Mouse (Mus musculus): ENCODE data around the gene Whrn. TPM values are rescaled to one million over a fixed set of nuclear protein-coding genes. Genes with fewer than 3 reads are reported as not detected.
A peak's percentile ranks its signal among the peaks of the same experiment; 100 is the strongest.

Whrn gene
- polyA plus RNA-seq, 1 experiment from 2014 or later, result 3.1 TPM

DNA sequence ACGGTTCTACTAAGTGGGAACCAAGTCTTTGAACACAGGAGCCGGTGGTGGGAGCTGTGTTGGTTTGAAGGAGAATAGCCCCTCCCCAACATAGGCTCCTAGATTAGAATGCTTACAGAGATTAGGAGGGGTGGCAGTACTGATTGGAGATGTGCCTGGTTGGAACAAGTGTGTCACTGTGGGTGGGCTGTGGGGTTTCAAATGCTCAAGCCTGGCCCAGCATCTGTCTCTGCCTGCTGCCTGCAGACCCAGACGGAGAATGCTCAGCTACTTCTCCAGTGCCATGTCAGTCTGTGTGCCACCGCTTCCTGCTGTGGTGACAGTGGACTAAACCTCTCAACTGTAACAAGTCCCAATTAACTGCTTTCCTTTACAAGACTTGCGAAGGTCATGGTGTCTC, 45.2 kb downstream of the Whrn start:
- no peak overlapping the region for H3K4me2 ChIP-seq (ENCODE audit: low read length)
- H3K27me3 ChIP-seq (replicated peaks; ENCODE audit: control insufficient read depth, insufficient read depth, low read length), result no peaks in the 10 kb centered on the region
- H3K36me3 ChIP-seq (ENCODE audit: control insufficient read depth, insufficient read depth, low read length), result no peaks in the 10 kb centered on the region
- no peak overlapping the region for H3K27ac ChIP-seq (ENCODE audit: low read depth)
- no peak for ATAC-seq (replicated peaks; ENCODE audit: low FRiP score, low TSS enrichment, low read depth)
- DNase-seq (ENCODE audit: low spot score), result no peak
- H3K4me1 ChIP-seq (replicated peaks; ENCODE audit: control insufficient read depth, insufficient read depth, low read length), result no peaks in the 10 kb centered on the region
- H3K9me3 ChIP-seq (ENCODE audit: control insufficient read depth, low read length), result peaks cover 7% of the 10 kb centered on the region; the same call in 1 of the 2 replicates
- 77% methylated on average over 5 of the region's 5 CpGs for WGBS
- no peak overlapping the region for H3K9ac ChIP-seq (ENCODE audit: low read length)
- H3K4me3 ChIP-seq (ENCODE audit: low read depth, low read length), result no peak overlapping the region

DNA sequence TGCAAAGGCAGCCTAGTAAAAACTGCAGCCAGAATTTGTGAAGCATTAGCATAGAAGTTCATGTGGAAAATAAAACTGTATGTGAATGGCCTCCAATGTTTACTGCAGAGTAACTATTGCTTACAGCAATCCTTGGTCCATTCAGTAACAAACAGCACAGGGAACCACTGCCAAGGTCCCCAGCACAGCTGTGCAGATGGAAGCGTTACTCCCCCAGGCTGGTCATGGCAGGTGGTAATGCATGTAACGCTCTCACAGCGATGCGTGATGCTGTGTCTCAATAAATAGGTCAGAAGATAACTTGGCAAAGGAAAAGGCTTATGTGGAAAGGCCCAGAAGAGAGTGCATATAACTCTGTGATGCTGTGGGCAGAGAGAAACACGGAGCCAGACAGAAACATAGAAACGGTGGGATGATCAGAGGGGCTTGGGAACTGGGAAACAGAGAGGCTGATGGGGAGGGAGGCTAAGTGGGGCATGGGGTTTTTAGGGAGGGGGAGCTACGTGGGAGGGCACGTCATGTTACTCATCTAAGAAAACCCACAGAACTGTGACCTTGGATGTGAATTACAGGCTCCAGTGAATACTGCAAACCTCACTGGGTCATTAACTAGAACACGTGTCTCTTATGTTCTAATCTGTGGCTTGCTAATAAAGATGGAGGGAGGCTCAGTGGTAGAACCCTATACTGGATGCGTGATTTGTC, 51.3 kb downstream of the Whrn start:
- 82% methylated on average over 10 of the region's 10 CpGs for WGBS
- Histone ChIP-seq H3K9me3 (ENCODE audit: control insufficient read depth, low read length) (peaks cover 8% of the 10 kb centered on the region; the same call in 1 of the 2 replicates), H3K27me3 (replicated peaks; ENCODE audit: control insufficient read depth, insufficient read depth, low read length) (no peaks in the 10 kb centered on the region), H3K27ac (ENCODE audit: low read depth) (no peak overlapping the region), H3K9ac (ENCODE audit: low read length) (no peak overlapping the region), H3K4me1 (replicated peaks; ENCODE audit: control insufficient read depth, insufficient read depth, low read length) (no peaks in the 10 kb centered on the region), H3K4me3 (ENCODE audit: low read depth, low read length) (no peak overlapping the region), H3K36me3 (ENCODE audit: control insufficient read depth, insufficient read depth, low read length) (no peaks in the 10 kb centered on the region), H3K4me2 (ENCODE audit: low read length) (no peak overlapping the region)
- ATAC-seq (replicated peaks; ENCODE audit: low FRiP score, low TSS enrichment, low read depth) (no peak), DNase-seq (ENCODE audit: low spot score) (no peak)

DNA sequence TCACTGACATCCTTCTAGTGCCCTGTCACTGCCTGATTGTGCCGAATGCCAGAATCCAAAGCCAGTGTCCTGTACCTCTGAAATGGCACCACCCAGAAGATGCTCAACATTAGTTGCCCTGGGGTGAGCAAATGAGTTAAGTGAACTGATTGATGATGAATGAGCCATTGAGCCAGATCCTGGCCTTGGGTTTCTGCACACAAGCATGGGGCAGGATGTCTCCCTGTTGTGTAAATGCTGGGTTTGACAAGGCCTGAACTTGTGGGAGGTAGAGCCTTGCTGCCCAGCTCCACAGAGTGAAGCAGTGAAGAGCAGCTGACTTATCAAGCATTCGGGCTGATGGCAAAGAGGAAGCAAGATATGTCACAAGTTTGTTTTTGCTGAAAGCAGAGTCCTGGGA, 52.7 kb downstream of the Whrn start:
- H3K27me3 ChIP-seq (replicated peaks; ENCODE audit: control insufficient read depth, insufficient read depth, low read length), result no peaks in the 10 kb centered on the region
- no peak overlapping the region for H3K9ac ChIP-seq (ENCODE audit: low read length)
- 87% methylated on average over 2 of the region's 2 CpGs for WGBS
- no peak overlapping the region for H3K4me3 ChIP-seq (ENCODE audit: low read depth, low read length)
- no peak overlapping the region for H3K27ac ChIP-seq (ENCODE audit: low read depth)
- ATAC-seq (replicated peaks; ENCODE audit: low FRiP score, low TSS enrichment, low read depth) (no peak), DNase-seq (ENCODE audit: low spot score) (no peak)
- no peak overlapping the region for H3K4me2 ChIP-seq (ENCODE audit: low read length)
- H3K36me3 ChIP-seq (ENCODE audit: control insufficient read depth, insufficient read depth, low read length), result no peaks in the 10 kb centered on the region
- no peaks in the 10 kb centered on the region for H3K4me1 ChIP-seq (replicated peaks; ENCODE audit: control insufficient read depth, insufficient read depth, low read length)
- H3K9me3 ChIP-seq (ENCODE audit: control insufficient read depth, low read length), result peaks cover 6% of the 10 kb centered on the region; the same call in 1 of the 2 replicates

- H3K4me1 ChIP-seq (replicated peaks; ENCODE audit: control insufficient read depth, insufficient read depth, low read length), result 0 out of 2 replicates have a peak, but pooled peaks cover 3% of the 10 kb centered on the region
- WGBS, result 96% methylated on average over 7 of the region's 7 CpGs
- H3K36me3 ChIP-seq (ENCODE audit: control insufficient read depth, insufficient read depth, low read length), result no peaks in the 10 kb centered on the region
Measured at GRCm38 (mm10) chr4:63441616-63442015, 54.2 kb downstream of the Whrn start.

DNA sequence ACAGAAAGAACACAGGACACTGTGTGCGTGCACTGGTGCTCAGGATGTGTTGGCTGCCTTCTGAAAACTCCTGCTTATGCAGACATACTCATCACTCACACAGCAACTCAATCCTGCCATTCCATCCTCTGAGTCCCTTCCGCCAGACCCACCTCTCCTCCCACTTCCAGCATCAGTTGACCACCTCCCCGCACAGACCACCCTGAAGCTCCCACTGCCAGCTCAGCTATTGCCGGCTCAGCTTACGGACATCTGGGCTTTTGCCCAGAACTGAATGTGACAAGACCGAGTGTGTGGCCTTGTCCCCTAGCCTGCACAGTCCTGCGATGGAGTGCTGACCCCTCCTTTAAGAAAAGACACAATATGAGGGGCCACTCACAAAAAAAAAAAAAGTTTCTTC, 55.5 kb downstream of the Whrn start:
- H3K27me3 ChIP-seq (replicated peaks; ENCODE audit: control insufficient read depth, insufficient read depth, low read length), result no peaks in the 10 kb centered on the region
- H3K4me2 ChIP-seq (ENCODE audit: low read length), result no peak overlapping the region
- 43% methylated on average over 7 of the region's 7 CpGs for WGBS
- DNase-seq (ENCODE audit: low spot score), result no peak
- H3K4me3 ChIP-seq (ENCODE audit: low read depth, low read length), result no peak overlapping the region
- no peak for ATAC-seq (replicated peaks; ENCODE audit: low FRiP score, low TSS enrichment, low read depth)
- H3K36me3 ChIP-seq (ENCODE audit: control insufficient read depth, insufficient read depth, low read length), result no peaks in the 10 kb centered on the region
- H3K4me1 ChIP-seq (replicated peaks; ENCODE audit: control insufficient read depth, insufficient read depth, low read length), result 0 out of 2 replicates have a peak, but pooled peaks cover 3% of the 10 kb centered on the region
- peaks cover 3% of the 10 kb centered on the region; the same call in 1 of the 2 replicates for H3K9me3 ChIP-seq (ENCODE audit: control insufficient read depth, low read length)
- no peak overlapping the region for H3K9ac ChIP-seq (ENCODE audit: low read length)
- no peak overlapping the region for H3K27ac ChIP-seq (ENCODE audit: low read depth)

More at GRCm38 (mm10) chr4:63441616-63442015, 54.2 kb downstream of the Whrn start:
- DNase-seq (ENCODE audit: low spot score) (no peak), ATAC-seq (replicated peaks; ENCODE audit: low FRiP score, low TSS enrichment, low read depth) (no peak)
- no peak overlapping the region for H3K27ac ChIP-seq (ENCODE audit: low read depth)
- no peak overlapping the region for H3K9ac ChIP-seq (ENCODE audit: low read length)
- H3K9me3 ChIP-seq (ENCODE audit: control insufficient read depth, low read length), result peaks cover 6% of the 10 kb centered on the region; the same call in 1 of the 2 replicates
- no peak overlapping the region for H3K4me3 ChIP-seq (ENCODE audit: low read depth, low read length)
- no peaks in the 10 kb centered on the region for H3K27me3 ChIP-seq (replicated peaks; ENCODE audit: control insufficient read depth, insufficient read depth, low read length)
- H3K4me2 ChIP-seq (ENCODE audit: low read length), result no peak overlapping the region

DNA sequence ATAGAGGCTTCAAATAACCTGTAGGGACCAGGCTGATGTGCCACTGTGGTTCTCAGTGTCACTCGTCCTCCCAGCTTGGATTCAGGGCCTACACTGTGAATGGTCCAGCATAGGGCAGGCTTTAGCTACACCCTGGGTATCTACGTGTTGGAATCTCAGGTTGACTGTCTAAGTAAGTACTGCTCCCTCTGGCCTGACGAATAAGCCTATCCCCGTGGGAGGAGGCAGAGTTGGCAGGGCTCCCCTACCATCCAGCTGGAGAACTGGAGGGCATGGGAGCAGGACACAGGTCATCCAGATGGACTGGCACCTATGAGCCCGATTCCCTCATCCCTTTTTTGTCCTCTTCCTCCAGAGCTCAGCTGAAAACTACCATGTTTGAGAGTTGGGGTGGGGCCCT, 57.8 kb downstream of the Whrn start:
- Histone ChIP-seq H3K4me1 (replicated peaks; ENCODE audit: control insufficient read depth, insufficient read depth, low read length) (0 out of 2 replicates have a peak, but pooled peaks cover 3% of the 10 kb centered on the region), H3K9me3 (ENCODE audit: control insufficient read depth, low read length) (peaks cover 3% of the 10 kb centered on the region; the same call in 1 of the 2 replicates), H3K9ac (ENCODE audit: low read length) (no peak overlapping the region), H3K4me3 (ENCODE audit: low read depth, low read length) (no peak overlapping the region), H3K36me3 (ENCODE audit: control insufficient read depth, insufficient read depth, low read length) (no peaks in the 10 kb centered on the region), H3K4me2 (ENCODE audit: low read length) (no peak overlapping the region), H3K27me3 (replicated peaks; ENCODE audit: control insufficient read depth, insufficient read depth, low read length) (no peaks in the 10 kb centered on the region), H3K27ac (ENCODE audit: low read depth) (0 out of 2 replicates have a peak overlapping the region, but pooled peaks have one; percentile 16)
- ATAC-seq (replicated peaks; ENCODE audit: low FRiP score, low TSS enrichment, low read depth) (no peak), DNase-seq (ENCODE audit: low spot score) (no peak)
- 83% methylated on average over 5 of the region's 5 CpGs for WGBS

- H3K4me3 ChIP-seq (ENCODE audit: low read depth, low read length), result no peak overlapping the region
- H3K9ac ChIP-seq (ENCODE audit: low read length), result no peak overlapping the region
- DNase-seq (ENCODE audit: low spot score) (no peak), ATAC-seq (replicated peaks; ENCODE audit: low FRiP score, low TSS enrichment, low read depth) (no peak)
- H3K27ac ChIP-seq (ENCODE audit: low read depth), result 0 out of 2 replicates have a peak overlapping the region, but pooled peaks have one; percentile 16
- 0 out of 2 replicates have a peak, but pooled peaks cover 3% of the 10 kb centered on the region for H3K36me3 ChIP-seq (ENCODE audit: control insufficient read depth, insufficient read depth, low read length)
- 0 out of 2 replicates have a peak, but pooled peaks cover under 1% of the 10 kb centered on the region for H3K9me3 ChIP-seq (ENCODE audit: control insufficient read depth, low read length)
- H3K4me2 ChIP-seq (ENCODE audit: low read length), result no peak overlapping the region
- 53% methylated on average over 16 of the region's 16 CpGs for WGBS
- H3K4me1 ChIP-seq (replicated peaks; ENCODE audit: control insufficient read depth, insufficient read depth, low read length), result 0 out of 2 replicates have a peak, but pooled peaks cover 3% of the 10 kb centered on the region
- no peaks in the 10 kb centered on the region for H3K27me3 ChIP-seq (replicated peaks; ENCODE audit: control insufficient read depth, insufficient read depth, low read length)
Measured at GRCm38 (mm10) chr4:63437119-63437815, 58.5 kb downstream of the Whrn start.

- WGBS, result 75% methylated on average over 9 of the region's 9 CpGs
- Histone ChIP-seq H3K36me3 (ENCODE audit: control insufficient read depth, insufficient read depth, low read length) (0 out of 2 replicates have a peak, but pooled peaks cover 3% of the 10 kb centered on the region), H3K9ac (ENCODE audit: low read length) (no peak overlapping the region), H3K4me1 (replicated peaks; ENCODE audit: control insufficient read depth, insufficient read depth, low read length) (0 out of 2 replicates have a peak, but pooled peaks cover 3% of the 10 kb centered on the region), H3K4me3 (ENCODE audit: low read depth, low read length) (no peak overlapping the region), H3K27ac (ENCODE audit: low read depth) (no peak overlapping the region), H3K27me3 (replicated peaks; ENCODE audit: control insufficient read depth, insufficient read depth, low read length) (no peaks in the 10 kb centered on the region), H3K9me3 (ENCODE audit: control insufficient read depth, low read length) (no peaks in the 10 kb centered on the region), H3K4me2 (ENCODE audit: low read length) (no peak overlapping the region)
- no peak for DNase-seq (ENCODE audit: low spot score)
- no peak for ATAC-seq (replicated peaks; ENCODE audit: low FRiP score, low TSS enrichment, low read depth)
Measured at GRCm38 (mm10) chr4:63435402-63435801, 60.4 kb downstream of the Whrn start.

All from intestine, embryonic 14.5 days (tissue).